Mouse (Mus musculus) midbrain, embryonic 16.5 days (tissue): Measurements from ENCODE around the gene Bend3. TPM values are rescaled to one million over a fixed set of nuclear protein-coding genes. Genes with fewer than 3 reads are reported as not detected.

Experiments used
- ATAC-seq: fragments of 200-750 bp; cut with Nextera tagmentation; 2 replicates; pipeline ENCODE4 v1.8.0; 2017; ENCODE audit warnings: moderate TSS enrichment
- H3K27ac ChIP-seq: fragments of 300-500 bp; sonication (generic); 2 replicates; pipeline ENCODE4 v1.5.1; 2014; ENCODE audit warnings: mild to moderate bottlenecking, low read length, mixed read lengths
- H3K27me3 ChIP-seq: fragments of 300-500 bp; sonication (generic); 2 replicates; pipeline ENCODE4 v1.6.1; 2014; ENCODE audit warnings: low read depth, low read length, mixed read lengths; ENCODE audit not compliant: control insufficient read depth, insufficient read depth
- H3K36me3 ChIP-seq: fragments of 300-500 bp; sonication (generic); 2 replicates; pipeline ENCODE4 v1.6.1; 2014; ENCODE audit warnings: mild to moderate bottlenecking, low read length, moderate library complexity, mixed read lengths; ENCODE audit not compliant: control insufficient read depth, insufficient read depth
- H3K4me1 ChIP-seq: fragments of 300-500 bp; sonication (generic); 2 replicates; pipeline ENCODE4 v1.6.1; 2014; ENCODE audit warnings: mild to moderate bottlenecking, low read length, mixed read lengths; ENCODE audit not compliant: control insufficient read depth, insufficient read depth
- H3K4me2 ChIP-seq: fragments of 300-500 bp; sonication (generic); 2 replicates; pipeline ENCODE4 v1.6.1; 2014; ENCODE audit warnings: mild to moderate bottlenecking, low read length, mixed read lengths
- H3K4me3 ChIP-seq: fragments of 300-500 bp; sonication (generic); 2 replicates; pipeline ENCODE4 v1.5.1; 2014; ENCODE audit warnings: low read depth, mild to moderate bottlenecking, low read length, moderate library complexity, mixed read lengths
- H3K9ac ChIP-seq: fragments of 300-500 bp; sonication (generic); 2 replicates; pipeline ENCODE4 v1.6.1; 2014; ENCODE audit warnings: low read depth, low read length, mixed read lengths
- H3K9me3 ChIP-seq: fragments of 300-500 bp; sonication (generic); replicated peaks from 2 replicates; pipeline ENCODE4 v1.6.1; 2014; ENCODE audit warnings: mild to moderate bottlenecking, low read length, mixed read lengths; ENCODE audit not compliant: control insufficient read depth, poor library complexity, severe bottlenecking
- WGBS: fragments of 180-500 bp; shearing (Covaris S2); extraction: QIAGEN DNeasy Blood & Tissue Kit; methylation state at CpG from one replicate; pipeline ENCODE4 v1.1.7; 2014; 5-methylcytosine and 5-hydroxymethylcytosine counted together
- polyA plus RNA-seq: library from polyadenylated mRNA; unstranded; fragments of >200 nt; fragmentation: Nextera tagmentation; extraction: Ambion mirVana; gene quantifications from 2 replicates; pipeline ENCODE4 v1.2.1, GENCODE M21; 2015

Bend3 gene
- polyA plus RNA-seq, 1 experiment from 2014 or later: 3.1 TPM

DNA sequence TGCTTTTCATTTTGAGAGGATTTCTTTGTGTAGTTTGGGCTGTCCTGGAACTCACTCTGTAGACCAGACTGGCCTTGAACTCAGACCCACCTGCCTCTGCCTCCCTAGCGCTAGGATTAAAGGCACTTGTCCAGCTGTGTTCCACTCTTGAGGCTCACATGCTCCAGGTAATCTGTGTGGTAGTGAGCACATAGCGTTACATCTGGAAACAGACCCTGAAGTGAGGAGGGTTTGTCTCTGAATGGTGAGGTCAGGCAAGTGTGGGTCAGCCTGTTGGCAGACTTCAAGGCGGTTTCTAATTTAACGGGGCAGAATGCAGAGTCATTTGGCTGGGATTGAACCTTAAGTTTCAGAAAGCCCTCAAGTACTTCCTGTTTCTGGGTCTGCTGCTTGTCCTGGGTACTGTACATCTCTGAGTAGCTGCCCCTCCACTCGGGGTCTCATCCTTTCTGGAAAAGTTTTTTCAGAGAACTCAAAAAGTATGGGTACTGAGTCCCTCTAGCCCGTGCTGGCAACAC, 7.2 kb downstream of the Bend3 start:
- H3K27me3 ChIP-seq: no peaks in the 10 kb centered on the region
- H3K4me2 ChIP-seq: no peak overlapping the region
- H3K9ac ChIP-seq: no peak overlapping the region
- H3K4me3 ChIP-seq: no peak overlapping the region
- no peaks in the 10 kb centered on the region for H3K36me3 ChIP-seq
- no peaks in the 10 kb centered on the region for H3K9me3 ChIP-seq
- WGBS: 91% methylated on average over 6 of the region's 6 CpGs
- ATAC-seq: no peak
- peaks cover 14% of the 10 kb centered on the region for H3K4me1 ChIP-seq
- H3K27ac ChIP-seq: no peak overlapping the region

DNA sequence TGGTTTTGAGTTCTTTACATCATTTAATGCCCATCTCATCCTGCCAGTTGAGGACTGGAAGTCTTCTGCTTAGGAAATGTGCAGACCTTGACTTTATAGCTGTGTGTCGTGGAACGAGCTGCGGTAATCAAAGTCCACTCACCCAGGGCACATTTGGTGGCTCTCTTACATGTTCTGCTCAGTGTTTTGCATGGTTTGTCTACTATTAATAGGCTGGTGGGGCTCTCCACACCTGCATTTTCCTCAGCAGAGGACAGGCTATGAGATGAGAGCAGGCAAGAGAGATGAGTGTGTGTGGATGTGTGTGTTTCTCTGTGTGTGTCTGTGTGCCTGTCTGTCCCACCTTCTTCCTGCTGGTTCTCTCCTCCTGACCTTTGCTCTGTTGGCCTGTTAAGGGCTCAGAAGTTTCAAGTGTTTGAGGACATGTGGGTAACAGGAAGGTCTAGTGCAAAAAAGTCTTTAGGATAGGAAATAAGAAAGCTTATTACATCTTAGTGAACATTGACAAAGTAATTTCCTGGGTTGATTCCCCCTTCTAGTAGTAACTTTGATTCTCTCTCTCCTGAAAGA, 8.9 kb downstream of the Bend3 start:
- H3K4me1 ChIP-seq: peaks cover 9% of the 10 kb centered on the region
- ATAC-seq: no peak
- no peaks in the 10 kb centered on the region for H3K27me3 ChIP-seq
- no peaks in the 10 kb centered on the region for H3K9me3 ChIP-seq
- WGBS: 93% methylated on average over 3 of the region's 3 CpGs
- H3K36me3 ChIP-seq: no peaks in the 10 kb centered on the region
- H3K27ac ChIP-seq: no peak overlapping the region
- no peak overlapping the region for H3K4me3 ChIP-seq
- no peak overlapping the region for H3K4me2 ChIP-seq
- no peak overlapping the region for H3K9ac ChIP-seq

DNA sequence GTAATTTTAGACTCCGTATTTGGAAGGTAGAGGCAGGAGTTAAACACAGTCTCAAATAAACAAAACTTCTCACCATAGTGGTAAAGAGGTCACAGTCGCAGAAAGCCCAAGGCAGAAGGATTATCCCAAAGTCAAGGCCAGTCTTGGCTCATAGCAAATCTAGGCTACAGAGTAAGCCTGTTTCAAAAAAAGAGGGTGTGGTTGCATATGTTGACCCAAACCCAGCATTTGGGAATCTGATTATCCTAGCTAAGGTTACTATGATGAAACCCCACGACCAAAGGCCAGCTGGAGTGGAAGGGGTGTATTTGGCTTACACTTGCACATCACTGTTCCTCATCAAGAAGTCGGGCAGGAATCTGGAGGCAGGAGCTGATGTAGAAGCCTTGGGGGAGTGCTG, 9.6 kb downstream of the Bend3 start:
- no peak for ATAC-seq
- 88% methylated on average over 4 of the region's 4 CpGs for WGBS
- H3K4me3 ChIP-seq: no peak overlapping the region
- H3K4me2 ChIP-seq: no peak overlapping the region
- H3K27me3 ChIP-seq: no peaks in the 10 kb centered on the region
- no peaks in the 10 kb centered on the region for H3K9me3 ChIP-seq
- H3K4me1 ChIP-seq: peaks cover 4% of the 10 kb centered on the region; the same call in 1 of the 2 replicates
- H3K36me3 ChIP-seq: no peaks in the 10 kb centered on the region
- H3K27ac ChIP-seq: no peak overlapping the region
- H3K9ac ChIP-seq: no peak overlapping the region

DNA sequence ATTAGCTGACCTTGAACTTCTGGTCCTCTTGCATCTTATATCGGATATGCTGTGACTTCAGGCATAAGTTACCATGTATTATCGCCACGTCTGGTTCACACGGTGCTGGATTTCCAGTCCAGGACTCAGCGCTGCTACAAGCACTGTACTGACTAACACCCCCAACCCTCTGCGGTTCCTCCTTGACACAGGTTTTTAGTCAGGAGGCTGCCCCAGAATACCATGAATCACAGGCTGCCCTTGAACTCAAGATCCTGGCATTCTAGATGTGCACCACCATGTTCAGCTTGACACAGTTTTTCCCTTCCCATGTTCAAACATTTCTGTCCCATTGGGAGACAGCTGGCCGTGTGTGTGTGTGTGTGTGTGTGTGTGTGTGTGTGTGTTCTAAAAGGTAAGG, 10.5 kb downstream of the Bend3 start:
- no peaks in the 10 kb centered on the region for H3K27me3 ChIP-seq
- 88% methylated on average over 7 of the region's 7 CpGs for WGBS
- H3K4me1 ChIP-seq: no peaks in the 10 kb centered on the region
- H3K27ac ChIP-seq: no peak overlapping the region
- H3K9ac ChIP-seq: no peak overlapping the region
- H3K9me3 ChIP-seq: no peaks in the 10 kb centered on the region
- H3K36me3 ChIP-seq: no peaks in the 10 kb centered on the region; the same call in 1 of the 2 replicates
- H3K4me3 ChIP-seq: no peak overlapping the region
- no peak overlapping the region for H3K4me2 ChIP-seq
- no peak for ATAC-seq

DNA sequence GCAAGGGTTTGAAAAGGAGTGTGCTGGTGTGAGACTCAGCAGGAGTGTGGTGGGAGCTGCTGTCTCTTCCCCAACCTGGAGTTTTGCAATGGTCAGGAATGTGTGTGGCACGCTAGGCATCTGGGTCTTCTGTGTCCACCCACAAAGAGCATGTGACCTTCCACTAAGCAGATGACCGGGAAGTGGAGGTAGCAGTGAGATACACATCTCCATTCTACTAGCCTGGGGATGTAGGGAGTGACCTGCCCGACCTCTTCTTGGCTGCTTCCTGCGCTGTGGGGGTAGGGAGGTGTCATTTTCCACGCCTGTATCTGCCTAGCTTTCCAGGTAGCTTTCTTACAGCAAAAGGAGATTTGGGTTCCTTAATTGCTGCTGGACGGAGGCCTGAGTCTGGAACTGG, 10.9 kb downstream of the Bend3 start:
- H3K4me3 ChIP-seq: no peak overlapping the region
- peaks cover 2% of the 10 kb centered on the region for H3K36me3 ChIP-seq
- H3K27me3 ChIP-seq: no peaks in the 10 kb centered on the region
- H3K4me1 ChIP-seq: no peaks in the 10 kb centered on the region
- no peaks in the 10 kb centered on the region for H3K9me3 ChIP-seq
- ATAC-seq: no peak
- WGBS: 85% methylated on average over 6 of the region's 6 CpGs
- H3K4me2 ChIP-seq: no peak overlapping the region
- no peak overlapping the region for H3K9ac ChIP-seq
- no peak overlapping the region for H3K27ac ChIP-seq

DNA sequence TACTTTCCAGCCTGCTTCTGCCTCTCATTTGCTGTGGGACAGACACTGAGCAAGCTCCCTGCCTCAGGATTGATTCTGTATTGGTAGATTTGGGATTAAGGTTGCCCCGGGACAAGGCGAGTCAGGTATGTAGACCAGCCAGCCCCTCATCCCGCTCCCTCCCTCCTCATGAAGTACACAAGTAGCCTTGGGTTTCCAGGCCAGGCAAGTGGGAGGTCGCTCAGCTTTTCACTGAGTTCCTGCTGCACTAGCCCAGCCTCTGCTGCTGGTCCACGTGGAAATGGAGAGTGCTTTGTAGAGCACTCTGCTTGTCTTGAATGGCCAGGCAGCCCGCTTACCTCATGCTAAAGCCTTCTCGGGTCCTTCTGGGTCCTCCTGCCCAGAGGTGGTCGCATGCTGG, 11.4 kb downstream of the Bend3 start:
- 77% methylated on average over 8 of the region's 8 CpGs for WGBS
- Histone ChIP-seq H3K4me2 (no peak overlapping the region), H3K4me1 (no peaks in the 10 kb centered on the region), H3K36me3 (peaks cover 6% of the 10 kb centered on the region), H3K9me3 (no peaks in the 10 kb centered on the region), H3K27ac (no peak overlapping the region), H3K27me3 (no peaks in the 10 kb centered on the region), H3K4me3 (no peak overlapping the region), H3K9ac (no peak overlapping the region)
- ATAC-seq: no peak

DNA sequence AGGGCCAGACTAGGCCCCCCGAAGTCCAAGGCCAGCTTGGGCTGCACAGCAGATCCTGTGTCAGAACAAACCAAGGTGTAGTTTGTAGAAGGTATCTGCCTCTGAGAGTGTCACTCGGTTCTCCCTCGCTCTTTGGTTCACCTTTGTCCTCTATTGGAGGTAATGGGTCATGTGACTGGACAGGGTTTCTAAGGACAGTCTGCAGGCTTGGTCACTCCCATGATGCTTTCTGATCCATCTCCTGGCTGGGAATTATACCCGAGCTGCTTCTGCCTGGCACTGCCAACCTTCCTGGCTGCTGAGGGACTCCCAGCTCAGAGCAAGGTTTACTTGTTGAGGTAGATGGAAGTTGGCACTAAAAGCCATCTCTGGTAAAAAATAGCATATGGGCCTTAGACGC, 12.2 kb downstream of the Bend3 start:
- Histone ChIP-seq H3K4me2 (no peak overlapping the region), H3K36me3 (peaks cover 8% of the 10 kb centered on the region), H3K27ac (no peak overlapping the region), H3K4me1 (no peaks in the 10 kb centered on the region), H3K27me3 (no peaks in the 10 kb centered on the region), H3K4me3 (no peak overlapping the region), H3K9ac (no peak overlapping the region), H3K9me3 (no peaks in the 10 kb centered on the region)
- no peak for ATAC-seq
- WGBS: 91% methylated on average over 5 of the region's 5 CpGs

DNA sequence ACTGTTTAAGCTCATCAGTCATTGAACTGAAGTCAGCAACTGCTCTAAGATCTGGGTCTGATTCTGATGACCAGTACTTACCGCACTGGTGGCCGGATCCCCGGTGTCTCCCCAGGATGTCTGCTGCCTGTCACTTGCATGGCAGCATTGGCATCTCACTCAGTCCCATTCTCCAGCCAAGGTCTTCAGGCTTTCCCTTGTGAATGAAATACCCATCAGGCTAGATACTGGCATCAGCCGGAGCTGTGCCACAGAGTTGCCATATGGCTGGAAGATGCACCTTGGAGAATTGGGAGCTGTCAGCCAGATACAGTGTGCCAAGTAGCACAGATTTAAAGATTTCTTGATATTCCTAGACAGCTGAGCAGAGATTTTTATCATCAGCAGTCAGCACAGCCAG, 24.0 kb downstream of the Bend3 start:
- no peak overlapping the region for H3K27ac ChIP-seq
- no peak overlapping the region for H3K4me3 ChIP-seq
- no peaks in the 10 kb centered on the region for H3K4me1 ChIP-seq
- no peak for ATAC-seq
- no peaks in the 10 kb centered on the region for H3K27me3 ChIP-seq
- 96% methylated on average over 4 of the region's 4 CpGs for WGBS
- no peak overlapping the region for H3K9ac ChIP-seq
- H3K9me3 ChIP-seq: no peaks in the 10 kb centered on the region
- no peak overlapping the region for H3K4me2 ChIP-seq
- H3K36me3 ChIP-seq: peaks cover 15% of the 10 kb centered on the region

DNA sequence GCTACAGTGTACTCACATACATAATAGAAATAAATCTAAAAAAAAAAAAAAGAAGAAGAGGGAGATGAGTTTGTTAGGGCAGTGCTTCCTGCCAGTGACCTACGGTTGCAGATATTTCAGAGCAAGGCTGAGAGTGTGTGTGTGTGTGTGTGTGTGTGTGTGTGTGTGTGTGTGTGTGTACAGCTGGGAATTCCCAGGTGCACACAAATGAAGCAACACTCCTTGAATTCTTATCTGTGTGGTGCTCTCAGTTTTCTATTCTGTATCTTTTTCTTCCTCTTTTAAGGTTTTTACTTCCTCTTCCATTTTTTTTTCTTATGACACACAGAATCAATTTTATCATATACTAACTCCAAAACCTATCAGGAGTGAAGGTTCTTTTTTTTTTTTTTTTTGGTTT, 25.7 kb downstream of the Bend3 start:
- no peak for ATAC-seq
- no peak overlapping the region for H3K27ac ChIP-seq
- H3K4me2 ChIP-seq: no peak overlapping the region
- peaks cover 4% of the 10 kb centered on the region for H3K36me3 ChIP-seq
- H3K9ac ChIP-seq: no peak overlapping the region
- H3K27me3 ChIP-seq: no peaks in the 10 kb centered on the region
- H3K4me1 ChIP-seq: no peaks in the 10 kb centered on the region
- WGBS: 85% methylated on average over 1 of the region's 1 CpGs
- no peak overlapping the region for H3K4me3 ChIP-seq
- no peaks in the 10 kb centered on the region for H3K9me3 ChIP-seq
